Mouse (Mus musculus) heart, embryonic 12.5 days (tissue): Measurements from ENCODE around the gene Grik4. TPM values are rescaled to one million over a fixed set of nuclear protein-coding genes. Genes with fewer than 3 reads are reported as not detected.
"Not testable (repeated sequence)": the region's sequence is repeated elsewhere in the genome, so short reads cannot be mapped to it uniquely, and the experiment has no call there.

Experiments
- ATAC-seq: fragments of 200-750 bp; cut with Nextera tagmentation; 2 replicates; pipeline ENCODE4 v1.8.0; 2017; ENCODE audit warnings: moderate TSS enrichment, moderate library complexity; ENCODE audit not compliant: insufficient number of reproducible peaks, low FRiP score
- H3K27ac ChIP-seq: fragments of 300-500 bp; sonication (generic); 2 replicates; pipeline ENCODE4 v1.5.1; 2016; ENCODE audit warnings: mild to moderate bottlenecking, moderate library complexity; ENCODE audit not compliant: poor library complexity, severe bottlenecking
- H3K27me3 ChIP-seq: fragments of 300-500 bp; sonication (generic); replicated peaks from 2 replicates; pipeline ENCODE4 v1.6.1; 2016; ENCODE audit warnings: mild to moderate bottlenecking, moderate library complexity
- H3K36me3 ChIP-seq: fragments of 300-500 bp; sonication (generic); 2 replicates; pipeline ENCODE4 v1.6.1; 2016; ENCODE audit warnings: mild to moderate bottlenecking, moderate library complexity
- H3K4me1 ChIP-seq: fragments of 300-500 bp; sonication (generic); replicated peaks from 2 replicates; pipeline ENCODE4 v1.6.1; 2016; ENCODE audit warnings: mild to moderate bottlenecking
- H3K4me2 ChIP-seq: fragments of 300-500 bp; sonication (generic); 2 replicates; pipeline ENCODE4 v1.6.1; 2016; ENCODE audit warnings: mild to moderate bottlenecking, moderate library complexity
- H3K4me3 ChIP-seq: fragments of 300-500 bp; sonication (generic); 2 replicates; pipeline ENCODE4 v1.5.1; 2016; ENCODE audit warnings: mild to moderate bottlenecking
- H3K9ac ChIP-seq: fragments of 300-500 bp; sonication (generic); 2 replicates; pipeline ENCODE4 v1.6.1; 2016; ENCODE audit warnings: mild to moderate bottlenecking, moderate library complexity
- H3K9me3 ChIP-seq: fragments of 300-500 bp; sonication (generic); replicated peaks from 2 replicates; pipeline ENCODE4 v1.6.1; 2016; ENCODE audit warnings: mild to moderate bottlenecking, moderate library complexity
- WGBS: fragments of 180-500 bp; shearing (Covaris S2); methylation state at CpG from one replicate; pipeline ENCODE4 v1.1.7; 2016; 5-methylcytosine and 5-hydroxymethylcytosine counted together
- polyA plus RNA-seq: library from polyadenylated mRNA; unstranded; fragments of >200 nt; fragmentation: Nextera tagmentation; extraction: Ambion mirVana; gene quantifications from 2 replicates; pipeline ENCODE4 v1.2.1, GENCODE M21; 2016

Gene Grik4
- polyA plus RNA-seq = 0.28 and 0.42 TPM in 2 replicates

- H3K4me3 ChIP-seq = peak within 1 kb of the TSS; percentile 71
- H3K9ac ChIP-seq = peak within 1 kb of the TSS; percentile 78
- no peaks in the 10 kb centered on the region for H3K9me3 ChIP-seq
- peak; percentile 62; the same call in 1 of the 2 replicates for ATAC-seq
- WGBS = 2% methylated on average over 61 of the region's 68 CpGs
- no peaks in the 10 kb centered on the region for H3K36me3 ChIP-seq
- H3K27ac ChIP-seq = no peak within 1 kb of the TSS
- H3K27me3 ChIP-seq = peaks cover 89% of the 10 kb centered on the region
- H3K4me1 ChIP-seq = no peaks in the 10 kb centered on the region; the same call in 1 of the 2 replicates
- H3K4me2 ChIP-seq = peak within 1 kb of the TSS; percentile 100
Observed at GRCm38 (mm10) chr9:42943781-42944535, at the start of gene Grik4. Grik4 (minus strand) TSS chr9:42944493.

GRCm38 (mm10) chr9:42993659-42994058, 49.4 kb upstream of the Grik4 start:
- H3K9me3 ChIP-seq = no peaks in the 10 kb centered on the region
- H3K9ac ChIP-seq = no peak overlapping the region
- no peak for ATAC-seq
- H3K27ac ChIP-seq = peak overlapping the region; percentile 54; the same call in 1 of the 2 replicates
- H3K4me1 ChIP-seq = peaks cover 7% of the 10 kb centered on the region; the same call in 1 of the 2 replicates
- H3K36me3 ChIP-seq = peaks cover 67% of the 10 kb centered on the region
- WGBS = 53% methylated on average over 4 of the region's 4 CpGs
- no peak overlapping the region for H3K4me2 ChIP-seq
- H3K27me3 ChIP-seq = no peaks in the 10 kb centered on the region
- no peak overlapping the region for H3K4me3 ChIP-seq

GRCm38 (mm10) chr9:42987988-42988387, 43.7 kb upstream of the Grik4 start:
- Histone ChIP-seq H3K27me3 (no peaks in the 10 kb centered on the region), H3K9me3 (no peaks in the 10 kb centered on the region), H3K4me3 (no peak overlapping the region), H3K4me2 (no peak overlapping the region), H3K9ac (no peak overlapping the region), H3K4me1 (no peaks in the 10 kb centered on the region), H3K36me3 (peaks cover 70% of the 10 kb centered on the region), H3K27ac (no peak overlapping the region)
- 87% methylated on average over 4 of the region's 4 CpGs for WGBS
- no peak for ATAC-seq

- no peaks in the 10 kb centered on the region for H3K9me3 ChIP-seq
- no peak overlapping the region for H3K9ac ChIP-seq
- H3K36me3 ChIP-seq = peaks cover 71% of the 10 kb centered on the region
- H3K4me1 ChIP-seq = peaks cover 4% of the 10 kb centered on the region; the same call in 1 of the 2 replicates
- H3K4me2 ChIP-seq = no peak overlapping the region
- no peaks in the 10 kb centered on the region for H3K27me3 ChIP-seq
- H3K27ac ChIP-seq = no peak overlapping the region
- no peak for ATAC-seq
- H3K4me3 ChIP-seq = no peak overlapping the region
- WGBS = 71% methylated on average over 11 of the region's 11 CpGs
Observed at GRCm38 (mm10) chr9:42968894-42969521, 24.7 kb upstream of the Grik4 start.

- Histone ChIP-seq H3K27ac (no peak overlapping the region), H3K36me3 (peaks cover 62% of the 10 kb centered on the region), H3K4me1 (peaks cover 4% of the 10 kb centered on the region; the same call in 1 of the 2 replicates), H3K9ac (no peak overlapping the region), H3K4me3 (no peak overlapping the region), H3K4me2 (no peak overlapping the region), H3K27me3 (no peaks in the 10 kb centered on the region), H3K9me3 (no peaks in the 10 kb centered on the region)
- 55% methylated on average over 9 of the region's 9 CpGs for WGBS
- ATAC-seq = no peak
Observed at GRCm38 (mm10) chr9:42967731-42968130, 23.4 kb upstream of the Grik4 start.

GRCm38 (mm10) chr9:42964809-42965208, 20.5 kb upstream of the Grik4 start:
- H3K4me2 ChIP-seq, H3K4me3 ChIP-seq, H3K4me1 ChIP-seq, H3K27ac ChIP-seq, H3K9ac ChIP-seq, ATAC-seq, H3K27me3 ChIP-seq, H3K9me3 ChIP-seq: not testable (repeated sequence)
- peaks cover 34% of the 10 kb centered on the region for H3K36me3 ChIP-seq
- 81% methylated on average over 3 of the region's 3 CpGs for WGBS

GRCm38 (mm10) chr9:42964366-42964765, 20.1 kb upstream of the Grik4 start:
- Histone ChIP-seq H3K9me3 (no peaks in the 10 kb centered on the region), H3K27me3 (no peaks in the 10 kb centered on the region), H3K9ac (no peak overlapping the region), H3K4me3 (no peak overlapping the region), H3K4me1 (peaks cover 4% of the 10 kb centered on the region; the same call in 1 of the 2 replicates), H3K36me3 (peaks cover 30% of the 10 kb centered on the region), H3K27ac (no peak overlapping the region), H3K4me2 (no peak overlapping the region)
- 93% methylated on average over 12 of the region's 12 CpGs for WGBS
- no peak for ATAC-seq

GRCm38 (mm10) chr9:42962506-42962905, 18.2 kb upstream of the Grik4 start:
- H3K27me3 ChIP-seq = no peaks in the 10 kb centered on the region
- no peak for ATAC-seq
- WGBS = 87% methylated on average over 6 of the region's 6 CpGs
- no peaks in the 10 kb centered on the region for H3K4me1 ChIP-seq
- no peak overlapping the region for H3K4me2 ChIP-seq
- peaks cover 15% of the 10 kb centered on the region for H3K36me3 ChIP-seq
- H3K4me3 ChIP-seq = no peak overlapping the region
- no peak overlapping the region for H3K9ac ChIP-seq
- no peaks in the 10 kb centered on the region for H3K9me3 ChIP-seq
- no peak overlapping the region for H3K27ac ChIP-seq

GRCm38 (mm10) chr9:42958401-42958800, 14.1 kb upstream of the Grik4 start:
- Histone ChIP-seq H3K27me3 (no peaks in the 10 kb centered on the region), H3K27ac (no peak overlapping the region), H3K4me2 (no peak overlapping the region), H3K4me3 (no peak overlapping the region), H3K36me3 (0 out of 2 replicates have a peak, but pooled peaks cover 2% of the 10 kb centered on the region), H3K4me1 (no peaks in the 10 kb centered on the region), H3K9me3 (no peaks in the 10 kb centered on the region), H3K9ac (no peak overlapping the region)
- 80% methylated on average over 7 of the region's 7 CpGs for WGBS
- ATAC-seq = no peak

- 54% methylated on average over 1 of the region's 1 CpGs for WGBS
- H3K27me3 ChIP-seq = peaks cover 54% of the 10 kb centered on the region
Observed at GRCm38 (mm10) chr9:42948381-42948780, 4.1 kb upstream of the Grik4 start.

GRCm38 (mm10) chr9:42945174-42945573, 881 bp upstream of the Grik4 start:
- Histone ChIP-seq H3K36me3 (no peaks in the 10 kb centered on the region), H3K4me1 (no peaks in the 10 kb centered on the region; the same call in 1 of the 2 replicates), H3K4me3 (no peak overlapping the region), H3K27ac (no peak overlapping the region), H3K9me3 (no peaks in the 10 kb centered on the region), H3K4me2 (no peak overlapping the region; the same call in 1 of the 2 replicates), H3K9ac (no peak overlapping the region), H3K27me3 (peaks cover 83% of the 10 kb centered on the region)
- WGBS = 69% methylated on average over 7 of the region's 7 CpGs
- ATAC-seq = no peak

More at GRCm38 (mm10) chr9:42948381-42948780, 4.1 kb upstream of the Grik4 start:
- Histone ChIP-seq H3K4me1 (peaks cover 6% of the 10 kb centered on the region; the same call in 1 of the 2 replicates), H3K9me3 (no peaks in the 10 kb centered on the region), H3K4me2 (no peak overlapping the region), H3K9ac (no peak overlapping the region), H3K27ac (no peak overlapping the region), H3K36me3 (no peaks in the 10 kb centered on the region), H3K4me3 (no peak overlapping the region)
- no peak for ATAC-seq
